Mouse (Mus musculus): ENCODE measurements at regions not wholly inside any gene's neighbourhood (a gene's known extent, or its start where the extent isn't known, plus 50 kb on each side); places are given as distances from the start of the nearest gene placed in this dataset.
A peak's percentile ranks its signal among the peaks of the same experiment; 100 is the strongest.

- ATAC-seq (ENCODE audit: extremely low read depth, insufficient number of reproducible peaks, low FRiP score, poor library complexity, severe bottlenecking) (no peak), DNase-seq (ENCODE audit: low spot score) (no peak)
- H3K4me1 ChIP-seq (ENCODE audit: insufficient read depth, low read depth, low read length), result no peaks in the 10 kb centered on the region
- no peak for TF ChIP-seq TAL1 (conservative IDR thresholded peaks at IDR 0.05; ENCODE audit: low read depth, low read length)
- TF ChIP-seq CTCF (IDR thresholded peaks at IDR 0.05; ENCODE audit: low read depth, low read length), result 0 out of 2 replicates have a peak, but pooled peaks have one; percentile 15
- no peak for TF ChIP-seq POLR2AphosphoS5 (IDR thresholded peaks at IDR 0.05; ENCODE audit: insufficient replicate concordance, low read depth, low read length)
- no peak for TF ChIP-seq GATA2 (IDR thresholded peaks at IDR 0.05; ENCODE audit: borderline replicate concordance, low read depth, low read length)
- no peaks in the 10 kb centered on the region for H3K27me3 ChIP-seq (ENCODE audit: insufficient read depth, low read length)
- H3K9me3 ChIP-seq (replicated peaks), result no peaks in the 10 kb centered on the region
- no peaks in the 10 kb centered on the region for H3K36me3 ChIP-seq (replicated peaks)
- no peak overlapping the region for H3K4me3 ChIP-seq (ENCODE audit: low read depth, low read length)
These were observed 132.0 kb upstream of the Agtr2 start for GRCm38 (mm10) chrX:21352350-21352749.

GRCm38 (mm10) chrX:21360771-21361667 lies 123.3 kb upstream of the Agtr2 start:
- H3K4me3 ChIP-seq (ENCODE audit: low read depth, low read length), result no peak overlapping the region
- ATAC-seq (ENCODE audit: extremely low read depth, insufficient number of reproducible peaks, low FRiP score, poor library complexity, severe bottlenecking), result no peak
- H3K36me3 ChIP-seq (replicated peaks), result no peaks in the 10 kb centered on the region
- TF ChIP-seq CTCF (IDR thresholded peaks at IDR 0.05; ENCODE audit: low read depth, low read length) (no peak), TAL1 (conservative IDR thresholded peaks at IDR 0.05; ENCODE audit: low read depth, low read length) (no peak), POLR2AphosphoS5 (IDR thresholded peaks at IDR 0.05; ENCODE audit: insufficient replicate concordance, low read depth, low read length) (no peak), GATA2 (IDR thresholded peaks at IDR 0.05; ENCODE audit: borderline replicate concordance, low read depth, low read length) (no peak), GATA1 (IDR thresholded peaks at IDR 0.05; ENCODE audit: borderline replicate concordance, low read length) (no peak)
- no peak for DNase-seq (ENCODE audit: low spot score)
- no peaks in the 10 kb centered on the region for H3K4me1 ChIP-seq (ENCODE audit: insufficient read depth, low read depth, low read length)
- no peaks in the 10 kb centered on the region for H3K9me3 ChIP-seq (replicated peaks)
- H3K27me3 ChIP-seq (ENCODE audit: insufficient read depth, low read length), result no peaks in the 10 kb centered on the region

GRCm38 (mm10) chrX:21385221-21385620 lies 99.1 kb upstream of the Agtr2 start:
- Histone ChIP-seq H3K4me1 (ENCODE audit: insufficient read depth, low read depth, low read length) (no peaks in the 10 kb centered on the region), H3K36me3 (replicated peaks) (no peaks in the 10 kb centered on the region), H3K9me3 (replicated peaks) (no peaks in the 10 kb centered on the region), H3K4me3 (ENCODE audit: low read depth, low read length) (no peak overlapping the region), H3K27me3 (ENCODE audit: insufficient read depth, low read length) (no peaks in the 10 kb centered on the region)
- no peak for ATAC-seq (ENCODE audit: extremely low read depth, insufficient number of reproducible peaks, low FRiP score, poor library complexity, severe bottlenecking)
- TF ChIP-seq GATA2 (IDR thresholded peaks at IDR 0.05; ENCODE audit: borderline replicate concordance, low read depth, low read length) (no peak), GATA1 (IDR thresholded peaks at IDR 0.05; ENCODE audit: borderline replicate concordance, low read length) (no peak), CTCF (IDR thresholded peaks at IDR 0.05; ENCODE audit: low read depth, low read length) (no peak), TAL1 (conservative IDR thresholded peaks at IDR 0.05; ENCODE audit: low read depth, low read length) (no peak), POLR2AphosphoS5 (IDR thresholded peaks at IDR 0.05; ENCODE audit: insufficient replicate concordance, low read depth, low read length) (no peak)
- DNase-seq (ENCODE audit: low spot score), result no peak

- DNase-seq (ENCODE audit: low spot score) (no peak), ATAC-seq (ENCODE audit: extremely low read depth, insufficient number of reproducible peaks, low FRiP score, poor library complexity, severe bottlenecking) (no peak)
- H3K9me3 ChIP-seq (replicated peaks), result no peaks in the 10 kb centered on the region
- TF ChIP-seq TAL1 (conservative IDR thresholded peaks at IDR 0.05; ENCODE audit: low read depth, low read length) (no peak), GATA1 (IDR thresholded peaks at IDR 0.05; ENCODE audit: borderline replicate concordance, low read length) (no peak), POLR2AphosphoS5 (IDR thresholded peaks at IDR 0.05; ENCODE audit: insufficient replicate concordance, low read depth, low read length) (no peak), GATA2 (IDR thresholded peaks at IDR 0.05; ENCODE audit: borderline replicate concordance, low read depth, low read length) (no peak)
- H3K27me3 ChIP-seq (ENCODE audit: insufficient read depth, low read length), result no peaks in the 10 kb centered on the region
- no peaks in the 10 kb centered on the region for H3K36me3 ChIP-seq (replicated peaks)
- H3K4me1 ChIP-seq (ENCODE audit: insufficient read depth, low read depth, low read length), result no peaks in the 10 kb centered on the region
- H3K4me3 ChIP-seq (ENCODE audit: low read depth, low read length), result no peak overlapping the region
These were observed 94.4 kb upstream of the Agtr2 start for GRCm38 (mm10) chrX:21389992-21390391.

GRCm38 (mm10) chrX:21393212-21393611 lies 91.1 kb upstream of the Agtr2 start:
- H3K4me3 ChIP-seq (ENCODE audit: low read depth, low read length), result no peak overlapping the region
- H3K4me1 ChIP-seq (ENCODE audit: insufficient read depth, low read depth, low read length), result no peaks in the 10 kb centered on the region
- no peaks in the 10 kb centered on the region for H3K9me3 ChIP-seq (replicated peaks)
- no peaks in the 10 kb centered on the region for H3K36me3 ChIP-seq (replicated peaks)
- no peak for DNase-seq (ENCODE audit: low spot score)
- TF ChIP-seq CTCF (IDR thresholded peaks at IDR 0.05; ENCODE audit: low read depth, low read length), result no peak
- TF ChIP-seq POLR2AphosphoS5 (IDR thresholded peaks at IDR 0.05; ENCODE audit: insufficient replicate concordance, low read depth, low read length), result no peak
- no peak for TF ChIP-seq GATA2 (IDR thresholded peaks at IDR 0.05; ENCODE audit: borderline replicate concordance, low read depth, low read length)
- TF ChIP-seq GATA1 (IDR thresholded peaks at IDR 0.05; ENCODE audit: borderline replicate concordance, low read length), result no peak
- no peak for TF ChIP-seq TAL1 (conservative IDR thresholded peaks at IDR 0.05; ENCODE audit: low read depth, low read length)
- no peak for ATAC-seq (ENCODE audit: extremely low read depth, insufficient number of reproducible peaks, low FRiP score, poor library complexity, severe bottlenecking)
- no peaks in the 10 kb centered on the region for H3K27me3 ChIP-seq (ENCODE audit: insufficient read depth, low read length)

GRCm38 (mm10) chrX:21424797-21425196 lies 59.5 kb upstream of the Agtr2 start:
- Histone ChIP-seq H3K4me1 (ENCODE audit: insufficient read depth, low read depth, low read length) (no peaks in the 10 kb centered on the region), H3K27me3 (ENCODE audit: insufficient read depth, low read length) (no peaks in the 10 kb centered on the region), H3K36me3 (replicated peaks) (no peaks in the 10 kb centered on the region), H3K9me3 (replicated peaks) (no peaks in the 10 kb centered on the region), H3K4me3 (ENCODE audit: low read depth, low read length) (no peak overlapping the region)
- no peak for ATAC-seq (ENCODE audit: extremely low read depth, insufficient number of reproducible peaks, low FRiP score, poor library complexity, severe bottlenecking)
- TF ChIP-seq TAL1 (conservative IDR thresholded peaks at IDR 0.05; ENCODE audit: low read depth, low read length) (no peak), CTCF (IDR thresholded peaks at IDR 0.05; ENCODE audit: low read depth, low read length) (no peak), POLR2AphosphoS5 (IDR thresholded peaks at IDR 0.05; ENCODE audit: insufficient replicate concordance, low read depth, low read length) (no peak), GATA2 (IDR thresholded peaks at IDR 0.05; ENCODE audit: borderline replicate concordance, low read depth, low read length) (no peak), GATA1 (IDR thresholded peaks at IDR 0.05; ENCODE audit: borderline replicate concordance, low read length) (no peak)
- no peak for DNase-seq (ENCODE audit: low spot score)

Measured in G1E (cell line).